Mouse (Mus musculus) bone marrow, adult 2 months (tissue): ENCODE data around the gene Ppil6. TPM values are rescaled to one million over a fixed set of nuclear protein-coding genes. Genes with fewer than 3 reads are reported as not detected.

Experiments used
- H3K27ac ChIP-seq: fragments of 200-500 bp; 2 replicates; pipeline ENCODE4 v1.5.1; 2012; ENCODE audit warnings: low read depth, mild to moderate bottlenecking, control low read depth, inconsistent platforms, low read length; ENCODE audit not compliant: control insufficient read depth, poor library complexity, insufficient read depth
- H3K4me1 ChIP-seq: fragments of 200-500 bp; 2 replicates; pipeline ENCODE4 v1.6.1; 2011; ENCODE audit warnings: low read length; ENCODE audit not compliant: control insufficient read depth, insufficient read depth
- H3K4me3 ChIP-seq: fragments of 200-500 bp; replicated peaks from 2 replicates; pipeline ENCODE3; 2011; ENCODE audit warnings: mild to moderate bottlenecking, low read depth, low read length, control low read depth; ENCODE audit not compliant: control insufficient read depth
- CTCF ChIP-seq: fragments of 200-500 bp; IDR thresholded peaks from 2 replicates; pipeline ENCODE4 v1.5.1; 2011; ENCODE audit warnings: low read length, control low read depth; ENCODE audit not compliant: control insufficient read depth, insufficient read depth
- POLR2A ChIP-seq: fragments of 200-500 bp; IDR thresholded peaks from 2 replicates; pipeline ENCODE4 v1.6.1; 2011; ENCODE audit warnings: low read depth, mild to moderate bottlenecking, control low read depth, low read length, borderline replicate concordance; ENCODE audit not compliant: control insufficient read depth
- WGBS: fragments of 180-500 bp; shearing (Covaris S2); methylation state at CpG from one replicate; pipeline ENCODE4 v1.1.7; 2018; 5-methylcytosine and 5-hydroxymethylcytosine counted together
- polyA plus RNA-seq: library from polyadenylated mRNA; stranded (reverse); fragments of >200 nt; gene quantifications from 2 replicates; pipeline ENCODE4 v1.2.4, GENCODE M21; 2011; ENCODE audit warnings: low replicate concordance; ENCODE audit not compliant: missing spikeins, insufficient read depth, insufficient read length

The Ppil6 gene
- polyA plus RNA-seq, 1 experiment: not detected

GRCm38 (mm10) chr10:41555081-41555480, 64.8 kb downstream of the Ppil6 start:
- 74% methylated on average over 3 of the region's 3 CpGs for WGBS
- Histone ChIP-seq H3K4me3 (no peak overlapping the region), H3K4me1 (no peaks in the 10 kb centered on the region; the same call in 1 of the 2 replicates), H3K27ac (no peak overlapping the region)
- no peak for TF ChIP-seq CTCF

GRCm38 (mm10) chr10:41558401-41558800, 68.2 kb downstream of the Ppil6 start:
- Histone ChIP-seq H3K4me3 (no peak overlapping the region), H3K27ac (no peak overlapping the region), H3K4me1 (no peaks in the 10 kb centered on the region)
- TF ChIP-seq POLR2A (no peak), CTCF (no peak)
- WGBS: 80% methylated on average over 1 of the region's 1 CpGs

DNA sequence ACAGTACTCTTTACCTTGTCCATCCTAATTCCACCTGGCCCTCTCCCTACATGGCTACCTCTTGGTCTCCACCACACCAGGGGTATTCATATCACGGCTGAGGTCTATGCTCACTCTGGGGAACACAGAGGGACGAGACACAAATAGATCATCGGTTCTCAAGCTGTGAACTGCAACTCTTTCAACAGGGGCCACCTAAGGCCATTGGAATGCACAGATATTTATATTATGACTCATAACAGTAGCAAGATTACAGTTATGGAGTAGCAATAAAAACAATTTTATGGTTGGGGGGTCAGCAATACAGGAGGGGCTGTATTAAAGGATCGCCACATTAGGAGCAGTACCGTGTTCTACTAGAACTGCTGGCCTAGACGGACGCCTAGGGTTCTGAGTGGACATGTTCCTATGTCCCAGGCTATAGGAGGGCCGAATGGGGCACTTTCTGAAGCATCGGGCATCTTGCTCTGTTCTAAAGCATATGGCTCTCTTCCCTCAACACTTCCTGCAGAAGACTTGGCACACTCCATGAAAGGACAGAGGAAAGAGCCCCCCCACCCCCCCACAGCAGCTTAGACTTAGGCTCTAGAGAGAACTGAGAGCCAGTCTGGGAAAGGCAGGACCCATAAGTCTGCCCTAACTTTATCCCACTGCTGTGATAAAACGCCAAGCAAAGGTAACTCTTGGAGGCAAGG, 71.6 kb downstream of the Ppil6 start:
- no peaks in the 10 kb centered on the region for H3K4me1 ChIP-seq
- no peak overlapping the region for H3K27ac ChIP-seq
- H3K4me3 ChIP-seq: no peak overlapping the region
- TF ChIP-seq CTCF: no peak
- TF ChIP-seq POLR2A: no peak
- WGBS: 85% methylated on average over 10 of the region's 10 CpGs

Other genes starting within 250 kb of the Ppil6 start
- gene Fig4, start 187.2 kb upstream of the Ppil6 start, polyA plus RNA-seq: 3.0 and 6.4 TPM in 2 replicates
- 0.22 TPM in 1 of 2 replicates, not detected in the other for gene Ak9, start 186.5 kb upstream of the Ppil6 start, polyA plus RNA-seq
- gene Zbtb24, start 40.1 kb upstream of the Ppil6 start, polyA plus RNA-seq: 7.7 and 11.9 TPM in 2 replicates
- 50.0 and 123 TPM in 2 replicates for gene Mical1, start 14.1 kb upstream of the Ppil6 start, polyA plus RNA-seq
- 3.9 and 16.7 TPM in 2 replicates for gene Smpd2, start 70 bp upstream of the Ppil6 start, polyA plus RNA-seq
- 20.0 and 36.5 TPM in 2 replicates for gene Cd164, start 29.0 kb downstream of the Ppil6 start, polyA plus RNA-seq
- gene Ccdc162, start 226.2 kb downstream of the Ppil6 start, polyA plus RNA-seq: 1.1 and 4.3 TPM in 2 replicates